Mouse (Mus musculus): ENCODE measurements around the gene Flt3. TPM values are rescaled to one million over a fixed set of nuclear protein-coding genes. Genes with fewer than 3 reads are reported as not detected.

Flt3 gene
- total and polyA plus RNA-seq, 3 experiments = 0.11 TPM; not detected in 2

DNA sequence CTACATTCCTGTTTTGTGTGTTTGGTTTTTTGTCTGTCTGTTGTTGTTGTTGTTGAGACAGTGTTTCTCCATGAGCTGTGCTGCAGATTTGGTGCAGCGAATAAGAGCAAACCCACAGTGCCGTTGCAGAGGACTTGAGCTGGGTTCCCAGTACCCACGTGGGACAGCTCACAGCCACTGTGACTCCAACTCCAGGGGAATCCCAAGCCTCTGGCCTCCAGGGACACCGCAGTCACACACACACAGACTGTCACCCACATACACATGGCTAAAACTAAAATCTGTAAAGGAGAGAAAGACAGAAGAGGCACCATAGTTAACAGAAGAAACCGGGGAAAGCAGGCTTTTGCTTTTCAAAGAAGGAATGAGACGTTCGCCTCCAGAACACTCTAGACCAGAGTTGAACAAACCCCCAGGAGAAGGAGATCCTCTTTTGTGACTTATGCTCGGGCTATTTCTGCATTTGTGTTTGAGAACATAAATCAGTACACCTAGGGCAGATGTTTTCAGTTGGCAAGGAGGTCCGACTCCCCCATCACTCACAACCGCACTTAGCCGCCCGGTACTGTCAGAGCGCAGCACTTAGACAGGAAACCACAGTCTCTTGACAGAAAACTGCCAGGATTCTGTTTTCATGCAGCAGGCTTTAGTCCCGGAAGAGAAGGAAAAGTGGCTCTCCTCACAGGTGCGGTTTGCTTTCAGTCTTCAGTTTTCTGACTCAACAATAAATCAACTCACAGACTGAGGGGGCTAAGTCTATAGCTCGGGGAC is 34.1 kb downstream of the Flt3 start:
- DNase-seq (ENCODE audit: low spot score) = no peak

DNA sequence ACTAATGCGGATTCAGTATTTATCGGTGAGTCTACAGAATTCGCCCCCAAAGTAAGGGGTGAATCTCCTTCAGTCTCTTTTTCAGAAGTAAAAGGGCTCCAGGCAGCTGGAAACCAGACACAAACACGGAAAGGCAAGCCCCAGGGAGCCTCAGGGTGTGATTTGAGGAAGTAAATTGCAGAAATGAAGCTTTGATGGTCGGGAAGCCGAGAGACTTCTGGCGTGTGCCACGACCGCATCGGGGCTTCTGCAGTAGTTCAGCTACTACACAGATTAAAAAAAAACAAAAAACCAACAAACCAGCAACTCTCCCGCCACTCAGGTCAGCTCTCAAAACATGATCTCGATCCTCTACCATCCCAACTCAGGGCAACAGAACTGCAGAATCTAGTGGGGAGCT is 37.2 kb downstream of the Flt3 start:
- H3K4me1 ChIP-seq (ENCODE audit: insufficient read depth, low read depth, low read length) = no peaks in the 10 kb centered on the region
- H3K9me3 ChIP-seq (replicated peaks) = no peaks in the 10 kb centered on the region
- no peak for ATAC-seq (ENCODE audit: extremely low read depth, insufficient number of reproducible peaks, low FRiP score, poor library complexity, severe bottlenecking)
- no peak overlapping the region for H3K4me3 ChIP-seq (ENCODE audit: low read depth, low read length)
- DNase-seq (ENCODE audit: low spot score) = no peak
- no peak for TF ChIP-seq GATA2 (IDR thresholded peaks at IDR 0.05; ENCODE audit: borderline replicate concordance, low read depth, low read length)
- no peak for TF ChIP-seq GATA1 (IDR thresholded peaks at IDR 0.05; ENCODE audit: borderline replicate concordance, low read length)
- TF ChIP-seq TAL1 (conservative IDR thresholded peaks at IDR 0.05; ENCODE audit: low read depth, low read length) = no peak
- no peak for TF ChIP-seq POLR2AphosphoS5 (IDR thresholded peaks at IDR 0.05; ENCODE audit: insufficient replicate concordance, low read depth, low read length)
- TF ChIP-seq CTCF (IDR thresholded peaks at IDR 0.05; ENCODE audit: low read depth, low read length) = no peak
- peaks cover 2% of the 10 kb centered on the region; the same call in 1 of the 2 replicates for H3K27me3 ChIP-seq (ENCODE audit: insufficient read depth, low read length)
- no peaks in the 10 kb centered on the region for H3K36me3 ChIP-seq (replicated peaks)

More for the DNA sequence above, 34.1 kb downstream of the Flt3 start:
- ATAC-seq (ENCODE audit: extremely low read depth, insufficient number of reproducible peaks, low FRiP score, poor library complexity, severe bottlenecking) = no peak
- no peak overlapping the region for H3K4me3 ChIP-seq (ENCODE audit: low read depth, low read length)
- TF ChIP-seq POLR2AphosphoS5 (IDR thresholded peaks at IDR 0.05; ENCODE audit: insufficient replicate concordance, low read depth, low read length) (no peak), GATA1 (IDR thresholded peaks at IDR 0.05; ENCODE audit: borderline replicate concordance, low read length) (no peak), CTCF (IDR thresholded peaks at IDR 0.05; ENCODE audit: low read depth, low read length) (no peak)
- H3K4me1 ChIP-seq (ENCODE audit: insufficient read depth, low read depth, low read length) = no peaks in the 10 kb centered on the region
- no peaks in the 10 kb centered on the region for H3K36me3 ChIP-seq (replicated peaks)
- H3K27me3 ChIP-seq (ENCODE audit: insufficient read depth, low read length) = peaks cover 4% of the 10 kb centered on the region; the same call in 1 of the 2 replicates
- H3K9me3 ChIP-seq (replicated peaks) = no peaks in the 10 kb centered on the region

DNA sequence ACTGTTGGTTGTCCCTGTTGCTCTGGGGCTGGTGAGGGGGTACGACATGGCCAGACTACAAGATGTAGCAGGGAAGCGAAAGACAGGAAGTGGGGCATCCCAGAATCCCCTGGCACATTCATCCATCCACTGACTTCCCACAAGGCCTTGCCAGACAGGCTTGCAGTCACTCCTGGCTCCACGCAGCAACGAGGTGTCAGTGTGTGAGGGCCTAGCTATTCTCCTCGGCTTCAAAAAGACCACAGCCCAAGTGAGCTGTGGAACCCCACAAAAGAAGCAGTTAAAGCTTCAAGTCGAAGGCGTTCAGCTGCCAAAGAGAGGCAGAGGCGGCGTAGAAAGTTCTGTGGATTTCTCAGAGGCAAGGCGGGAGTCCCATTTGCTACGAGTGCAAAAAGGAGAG is 41.8 kb downstream of the Flt3 start:
- peaks cover 2% of the 10 kb centered on the region; the same call in 1 of the 2 replicates for H3K4me1 ChIP-seq (ENCODE audit: insufficient read depth, low read depth, low read length)
- no peaks in the 10 kb centered on the region for H3K27me3 ChIP-seq (ENCODE audit: insufficient read depth, low read length)
- no peak for ATAC-seq (ENCODE audit: extremely low read depth, insufficient number of reproducible peaks, low FRiP score, poor library complexity, severe bottlenecking)
- TF ChIP-seq GATA2 (IDR thresholded peaks at IDR 0.05; ENCODE audit: borderline replicate concordance, low read depth, low read length) (no peak), POLR2AphosphoS5 (IDR thresholded peaks at IDR 0.05; ENCODE audit: insufficient replicate concordance, low read depth, low read length) (no peak), GATA1 (IDR thresholded peaks at IDR 0.05; ENCODE audit: borderline replicate concordance, low read length) (no peak), CTCF (IDR thresholded peaks at IDR 0.05; ENCODE audit: low read depth, low read length) (no peak), TAL1 (conservative IDR thresholded peaks at IDR 0.05; ENCODE audit: low read depth, low read length) (no peak)
- no peak for DNase-seq (ENCODE audit: low spot score)
- H3K9me3 ChIP-seq (replicated peaks) = no peaks in the 10 kb centered on the region
- no peaks in the 10 kb centered on the region for H3K36me3 ChIP-seq (replicated peaks)
- H3K4me3 ChIP-seq (ENCODE audit: low read depth, low read length) = no peak overlapping the region

DNA sequence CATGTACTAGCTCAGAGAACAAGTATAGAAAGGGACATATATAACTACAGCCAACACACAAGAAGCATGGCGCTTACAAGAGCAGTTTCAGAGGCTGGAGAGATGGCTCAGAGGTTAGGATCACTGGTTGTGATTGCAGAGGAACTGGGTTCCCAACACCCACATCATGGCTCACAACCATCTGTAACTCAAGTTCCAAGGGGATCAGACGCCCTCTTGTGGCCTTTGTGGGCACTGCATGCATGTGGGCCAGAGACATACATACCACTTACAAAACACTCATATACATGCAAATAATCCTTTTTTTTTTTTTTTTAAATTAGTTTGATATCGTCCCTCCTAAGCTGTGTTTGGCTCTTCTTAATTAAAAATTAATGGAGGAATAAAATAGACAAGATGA is 42.8 kb downstream of the Flt3 start:
- peak; percentile 85 for TF ChIP-seq CTCF (IDR thresholded peaks at IDR 0.05; ENCODE audit: low read depth, low read length)
- no peak for TF ChIP-seq GATA2 (IDR thresholded peaks at IDR 0.05; ENCODE audit: borderline replicate concordance, low read depth, low read length)
- TF ChIP-seq TAL1 (conservative IDR thresholded peaks at IDR 0.05; ENCODE audit: low read depth, low read length) = no peak
- ATAC-seq (ENCODE audit: extremely low read depth, insufficient number of reproducible peaks, low FRiP score, poor library complexity, severe bottlenecking) = peak; percentile 22; the same call in 1 of the 2 replicates

DNA sequence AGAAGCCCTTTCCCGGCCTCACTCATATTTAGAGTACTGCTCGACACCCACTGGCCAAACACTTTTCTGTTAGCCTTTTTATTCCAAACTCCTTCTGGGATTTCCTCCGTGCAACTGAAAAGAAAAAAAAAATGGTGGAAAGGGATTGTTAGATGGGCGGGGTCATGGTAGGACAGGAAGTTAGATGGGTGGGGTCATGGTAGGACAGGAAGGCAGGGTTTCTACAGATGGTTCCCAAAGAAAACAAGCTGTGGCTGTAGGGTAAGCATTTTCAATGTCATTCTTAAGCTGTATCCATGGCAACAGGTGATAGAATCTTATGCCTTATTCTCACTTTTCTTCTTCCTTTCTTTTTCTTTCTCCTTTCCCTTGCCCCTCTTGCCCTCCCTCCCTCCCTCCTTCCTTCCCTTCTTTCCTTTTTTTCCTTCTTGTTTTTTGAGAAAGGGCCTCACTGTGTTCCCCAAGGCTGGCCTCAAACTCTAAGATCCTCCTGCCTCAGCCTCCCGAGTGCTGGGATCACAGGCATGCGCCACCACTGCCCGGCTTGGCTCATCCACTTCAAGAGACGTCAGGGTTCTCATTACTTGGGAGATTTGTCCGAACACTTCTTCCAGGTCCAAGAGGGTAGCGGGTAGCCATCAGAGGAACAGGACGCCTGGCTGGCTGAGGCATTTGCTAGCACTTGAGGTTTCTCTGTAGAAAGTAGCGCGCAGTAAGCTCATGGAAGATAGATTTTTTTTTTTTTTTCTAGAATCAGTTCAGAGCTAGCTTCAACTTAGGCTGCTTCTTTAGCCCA is 43.8 kb downstream of the Flt3 start:
- Histone ChIP-seq H3K4me1 (ENCODE audit: insufficient read depth, low read depth, low read length) (peaks cover 2% of the 10 kb centered on the region; the same call in 1 of the 2 replicates), H3K4me3 (ENCODE audit: low read depth, low read length) (no peak overlapping the region), H3K36me3 (replicated peaks) (no peaks in the 10 kb centered on the region), H3K9me3 (replicated peaks) (no peaks in the 10 kb centered on the region), H3K27me3 (ENCODE audit: insufficient read depth, low read length) (no peaks in the 10 kb centered on the region)
- TF ChIP-seq GATA2 (IDR thresholded peaks at IDR 0.05; ENCODE audit: borderline replicate concordance, low read depth, low read length) = no peak
- TF ChIP-seq CTCF (IDR thresholded peaks at IDR 0.05; ENCODE audit: low read depth, low read length) = no peak
- no peak for TF ChIP-seq GATA1 (IDR thresholded peaks at IDR 0.05; ENCODE audit: borderline replicate concordance, low read length)
- no peak for TF ChIP-seq POLR2AphosphoS5 (IDR thresholded peaks at IDR 0.05; ENCODE audit: insufficient replicate concordance, low read depth, low read length)
- TF ChIP-seq TAL1 (conservative IDR thresholded peaks at IDR 0.05; ENCODE audit: low read depth, low read length) = no peak
- ATAC-seq (ENCODE audit: extremely low read depth, insufficient number of reproducible peaks, low FRiP score, poor library complexity, severe bottlenecking) (no peak), DNase-seq (ENCODE audit: low spot score) (no peak)

More for the DNA sequence above, 42.8 kb downstream of the Flt3 start:
- H3K36me3 ChIP-seq (replicated peaks) = no peaks in the 10 kb centered on the region
- peaks cover 2% of the 10 kb centered on the region; the same call in 1 of the 2 replicates for H3K4me1 ChIP-seq (ENCODE audit: insufficient read depth, low read depth, low read length)
- H3K9me3 ChIP-seq (replicated peaks) = no peaks in the 10 kb centered on the region
- DNase-seq (ENCODE audit: low spot score) = no peak
- H3K27me3 ChIP-seq (ENCODE audit: insufficient read depth, low read length) = no peaks in the 10 kb centered on the region
- no peak overlapping the region for H3K4me3 ChIP-seq (ENCODE audit: low read depth, low read length)

DNA sequence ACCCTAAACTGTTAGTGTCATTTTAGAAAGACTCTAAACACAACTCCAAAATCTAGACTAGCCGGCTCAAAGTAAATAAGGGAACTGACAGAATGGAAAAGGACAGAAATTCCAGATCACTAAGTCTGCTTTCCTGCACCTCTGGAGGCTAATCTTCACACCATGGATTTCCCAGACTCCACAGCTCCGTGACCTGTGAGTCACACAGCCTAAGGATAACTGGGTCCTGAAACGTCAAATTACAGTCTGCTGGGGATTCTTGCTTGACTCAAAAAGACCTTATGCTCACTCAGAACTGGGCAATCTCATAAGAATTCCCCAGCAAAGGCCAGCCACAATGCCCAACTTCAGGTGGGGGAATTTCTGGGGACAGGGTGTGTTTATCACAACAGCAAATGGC is 44.5 kb downstream of the Flt3 start:
- ATAC-seq (ENCODE audit: extremely low read depth, insufficient number of reproducible peaks, low FRiP score, poor library complexity, severe bottlenecking) = no peak
- Histone ChIP-seq H3K9me3 (replicated peaks) (no peaks in the 10 kb centered on the region), H3K4me1 (ENCODE audit: insufficient read depth, low read depth, low read length) (peaks cover 2% of the 10 kb centered on the region; the same call in 1 of the 2 replicates), H3K27me3 (ENCODE audit: insufficient read depth, low read length) (no peaks in the 10 kb centered on the region), H3K36me3 (replicated peaks) (no peaks in the 10 kb centered on the region), H3K4me3 (ENCODE audit: low read depth, low read length) (no peak overlapping the region)
- no peak for TF ChIP-seq TAL1 (conservative IDR thresholded peaks at IDR 0.05; ENCODE audit: low read depth, low read length)
- no peak for TF ChIP-seq GATA1 (IDR thresholded peaks at IDR 0.05; ENCODE audit: borderline replicate concordance, low read length)
- TF ChIP-seq CTCF (IDR thresholded peaks at IDR 0.05; ENCODE audit: low read depth, low read length) = no peak
- TF ChIP-seq POLR2AphosphoS5 (IDR thresholded peaks at IDR 0.05; ENCODE audit: insufficient replicate concordance, low read depth, low read length) = no peak
- no peak for TF ChIP-seq GATA2 (IDR thresholded peaks at IDR 0.05; ENCODE audit: borderline replicate concordance, low read depth, low read length)
- DNase-seq (ENCODE audit: low spot score) = no peak

Measured in G1E (cell line).